Mouse (Mus musculus) cerebellum, adult 2 months (tissue): Measurements from ENCODE around the gene Ddx58.

ENCODE experiments used
- CTCF ChIP-seq: fragments of 200-500 bp; IDR thresholded peaks from 2 replicates; pipeline ENCODE4 v1.5.1; 2011; ENCODE audit warnings: low read depth, mild to moderate bottlenecking, control low read depth, low read length, moderate library complexity, borderline replicate concordance; ENCODE audit not compliant: insufficient read depth
- POLR2A ChIP-seq: fragments of 200-500 bp; IDR thresholded peaks from 2 replicates; pipeline ENCODE4 v1.6.1; 2011; ENCODE audit warnings: low read length, control low read depth, borderline replicate concordance; ENCODE audit not compliant: insufficient read depth

DNA sequence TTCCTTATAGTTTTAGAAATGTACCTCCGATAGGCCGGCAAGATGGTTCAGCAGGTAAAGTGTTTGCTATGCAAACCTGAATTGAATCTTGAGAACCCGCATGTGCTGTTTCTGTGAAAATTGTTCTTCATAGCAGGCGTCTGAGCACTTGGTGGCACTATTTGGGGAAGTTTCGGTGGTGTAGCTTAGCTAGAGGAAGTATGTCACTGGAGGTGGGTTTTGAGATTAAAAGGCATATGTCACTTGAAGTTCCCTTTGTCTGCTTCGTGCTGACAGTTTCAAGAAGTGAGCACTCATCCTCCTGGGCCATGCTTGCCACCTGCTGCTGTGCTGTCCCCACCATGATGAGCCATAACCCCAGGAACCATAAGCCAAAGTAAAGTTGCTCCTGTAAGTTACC is 47.8 kb upstream of the Ddx58 start:
- TF ChIP-seq CTCF = no peak
- TF ChIP-seq POLR2A = no peak
